Mouse (Mus musculus): ENCODE results near the gene 2310061I04Rik. TPM values are rescaled to one million over a fixed set of nuclear protein-coding genes. Genes with fewer than 3 reads are reported as not detected.
A peak's percentile ranks its signal among the peaks of the same experiment; 100 is the strongest.

The 2310061I04Rik gene
- polyA plus RNA-seq, 1 experiment from 2014 or later: 23.2 TPM

DNA sequence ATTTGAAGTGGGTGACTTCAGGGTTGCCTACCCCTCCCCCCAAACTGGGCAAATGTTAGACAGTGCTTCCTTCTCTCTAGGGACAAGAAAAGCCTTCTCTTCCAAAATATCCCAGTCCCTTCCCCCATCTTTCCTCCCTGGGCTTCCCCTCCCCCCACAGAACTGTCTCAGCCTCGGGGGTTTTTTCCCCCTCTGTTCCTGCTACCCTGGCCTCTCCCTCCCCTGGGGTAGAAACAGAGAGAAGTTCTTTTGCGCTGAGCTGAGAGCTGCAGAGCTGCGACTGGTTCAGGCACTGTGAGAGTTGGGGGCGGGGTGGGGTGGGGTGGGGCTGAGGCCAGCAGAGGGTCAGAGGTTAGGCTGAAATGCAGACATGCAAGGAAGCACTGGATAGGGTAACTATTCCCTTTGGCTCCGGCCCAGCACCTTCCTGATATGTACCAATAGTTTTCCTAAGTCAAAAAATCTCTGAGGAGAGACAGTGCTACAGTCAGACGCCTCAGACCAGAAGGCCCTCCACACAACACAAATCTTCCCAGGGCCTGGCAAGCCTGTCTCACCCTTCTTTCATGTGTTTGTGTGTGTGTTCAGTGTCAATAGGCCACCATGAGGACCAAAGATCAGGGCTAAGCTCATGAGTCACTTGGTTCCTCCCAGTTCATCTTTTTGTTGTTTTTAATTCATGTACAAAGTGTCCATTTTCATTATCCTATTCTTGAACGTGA, 27.7 kb downstream of the 2310061I04Rik start:
- ATAC-seq (ENCODE audit: insufficient number of reproducible peaks, low FRiP score, low TSS enrichment, low read depth) (no peak), DNase-seq (ENCODE audit: low spot score) (peak; percentile 36)
- H3K9me3 ChIP-seq (ENCODE audit: control insufficient read depth, low read length): peaks cover 3% of the 10 kb centered on the region; the same call in 1 of the 2 replicates
- 7% methylated on average over 7 of the region's 7 CpGs for WGBS
- peak overlapping the region; percentile 63; the same call in 1 of the 2 replicates for H3K9ac ChIP-seq (ENCODE audit: low read length)
- peak overlapping the region; percentile 60 for H3K4me3 ChIP-seq (ENCODE audit: low read depth, low read length)
- peaks cover 6% of the 10 kb centered on the region; the same call in 1 of the 2 replicates for H3K36me3 ChIP-seq (ENCODE audit: control insufficient read depth, insufficient read depth, low read length)
- no peaks in the 10 kb centered on the region for H3K27me3 ChIP-seq (ENCODE audit: control insufficient read depth, insufficient read depth, low read length)
- H3K4me1 ChIP-seq (ENCODE audit: control insufficient read depth, insufficient read depth, low read length): peaks cover 38% of the 10 kb centered on the region
- H3K4me2 ChIP-seq (ENCODE audit: low read depth, severe bottlenecking): peak overlapping the region; percentile 88
- H3K27ac ChIP-seq (replicated peaks; ENCODE audit: low read depth, low read length): 0 out of 2 replicates have a peak overlapping the region, but pooled peaks have one; percentile 47

DNA sequence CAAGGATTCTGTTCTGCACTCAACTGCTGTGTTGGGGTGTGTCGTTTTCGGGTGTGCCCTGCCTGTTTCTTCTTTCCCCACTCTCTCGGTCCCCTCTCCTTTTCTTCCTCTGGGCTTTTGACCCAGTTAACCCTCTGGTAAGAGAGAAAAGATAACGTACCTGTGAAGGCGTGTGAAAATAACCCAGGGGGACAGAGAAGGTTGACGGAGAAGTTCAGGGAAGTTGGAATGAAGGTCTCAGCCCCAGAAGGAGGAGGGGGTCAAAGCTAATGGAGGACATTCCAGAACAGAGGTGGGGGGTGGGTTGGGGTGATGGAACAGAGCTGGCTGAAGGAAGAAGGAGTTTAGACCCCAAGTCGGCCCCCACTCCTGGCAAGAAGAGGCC, 28.3 kb downstream of the 2310061I04Rik start:
- Histone ChIP-seq H3K9me3 (ENCODE audit: control insufficient read depth, low read length) (peaks cover 3% of the 10 kb centered on the region; the same call in 1 of the 2 replicates), H3K4me1 (ENCODE audit: control insufficient read depth, insufficient read depth, low read length) (peaks cover 38% of the 10 kb centered on the region)

DNA sequence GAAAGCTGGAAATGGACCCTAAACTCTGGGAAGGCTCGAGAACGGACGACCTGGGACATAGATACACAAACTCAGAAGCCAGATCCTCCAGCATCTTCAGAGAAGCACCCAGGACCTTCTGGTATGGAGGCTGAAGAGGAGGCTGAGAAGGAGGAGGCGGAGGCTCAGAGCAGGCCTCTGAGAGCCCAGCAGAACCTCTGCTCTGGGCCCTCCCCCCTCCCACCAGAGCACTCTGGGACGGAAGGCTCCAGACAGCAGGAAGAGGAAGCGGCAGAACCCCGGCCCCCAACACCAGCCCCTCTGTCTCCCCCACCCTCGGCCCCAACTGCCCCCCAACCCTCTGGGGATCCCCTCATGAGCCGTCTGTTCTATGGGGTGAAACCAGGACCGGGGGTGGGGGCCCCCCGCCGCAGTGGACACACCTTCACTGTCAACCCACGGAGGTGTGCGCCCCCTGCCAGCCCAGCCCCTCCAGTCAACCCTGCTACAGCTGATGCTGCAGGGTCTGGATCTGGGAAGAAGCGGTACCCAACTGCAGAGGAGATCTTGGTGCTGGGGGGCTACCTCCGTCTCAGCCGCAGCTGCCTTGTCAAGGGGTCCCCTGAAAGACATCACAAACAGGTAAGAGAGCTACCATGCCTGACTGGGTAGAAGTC, 28.9 kb downstream of the 2310061I04Rik start:
- 38% methylated on average over 17 of the region's 17 CpGs for WGBS

More for the DNA sequence above, 28.3 kb downstream of the 2310061I04Rik start:
- peak overlapping the region; percentile 60 for H3K4me3 ChIP-seq (ENCODE audit: low read depth, low read length)
- DNase-seq (ENCODE audit: low spot score): no peak
- H3K4me2 ChIP-seq (ENCODE audit: low read depth, severe bottlenecking): peak overlapping the region; percentile 88
- H3K9ac ChIP-seq (ENCODE audit: low read length): peak overlapping the region; percentile 63
- no peaks in the 10 kb centered on the region for H3K27me3 ChIP-seq (ENCODE audit: control insufficient read depth, insufficient read depth, low read length)
- WGBS: 9% methylated on average over 7 of the region's 7 CpGs
- ATAC-seq (ENCODE audit: insufficient number of reproducible peaks, low FRiP score, low TSS enrichment, low read depth): no peak
- peak overlapping the region; percentile 52 for H3K27ac ChIP-seq (replicated peaks; ENCODE audit: low read depth, low read length)
- H3K36me3 ChIP-seq (ENCODE audit: control insufficient read depth, insufficient read depth, low read length): peaks cover 6% of the 10 kb centered on the region; the same call in 1 of the 2 replicates

DNA sequence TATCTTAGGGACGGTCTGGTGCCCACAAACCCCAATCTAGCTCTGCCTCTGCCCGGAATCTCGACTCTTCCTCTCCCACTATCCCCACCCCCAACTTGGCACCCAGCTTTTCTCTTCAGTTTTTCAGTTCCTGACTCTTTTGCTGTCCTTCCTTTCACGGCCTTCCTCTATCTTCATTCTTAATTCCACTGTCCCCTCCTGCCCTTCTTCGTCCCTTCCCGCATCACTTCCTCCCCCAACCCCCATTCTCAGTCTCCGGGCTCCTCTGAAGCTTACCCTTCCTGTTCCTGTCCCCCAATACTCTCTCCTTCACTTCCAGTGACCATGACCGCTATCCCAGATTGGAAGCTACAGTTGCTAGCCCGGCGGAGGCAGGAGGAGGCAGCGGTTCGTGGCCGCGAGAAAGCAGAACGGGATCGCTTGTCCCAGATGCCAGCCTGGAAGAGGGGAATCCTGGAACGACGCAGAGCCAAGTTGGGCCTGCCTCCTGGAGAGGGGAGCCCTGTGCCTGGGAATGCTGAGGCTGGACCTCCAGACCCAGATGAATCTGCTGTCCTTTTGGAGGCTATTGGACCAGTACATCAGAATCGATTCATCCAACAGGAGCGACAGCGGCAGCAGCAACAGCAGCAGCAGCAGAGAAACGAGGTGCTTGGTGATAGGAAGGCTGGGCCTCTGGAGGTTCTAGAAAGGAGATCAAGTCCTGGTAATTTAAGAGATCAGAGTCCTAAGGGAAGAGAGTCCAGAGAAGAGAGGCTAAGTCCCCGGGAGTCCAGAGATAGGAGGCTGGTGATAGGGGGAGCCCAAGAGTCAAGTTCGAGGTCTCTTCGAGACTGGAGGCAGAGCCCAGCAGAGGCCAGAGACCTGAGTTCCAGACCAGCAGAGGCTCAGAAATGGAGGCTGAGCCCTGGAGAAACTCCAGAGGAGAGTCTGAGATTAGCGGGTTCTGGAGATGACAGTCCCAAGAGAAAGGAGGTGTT, 30.0 kb downstream of the 2310061I04Rik start:
- 11% methylated on average over 26 of the region's 26 CpGs for WGBS
- H3K9ac ChIP-seq (ENCODE audit: low read length): peak overlapping the region; percentile 87
- peak; percentile 49 for DNase-seq (ENCODE audit: low spot score)
- peak overlapping the region; percentile 88 for H3K4me2 ChIP-seq (ENCODE audit: low read depth, severe bottlenecking)
- peaks cover 3% of the 10 kb centered on the region; the same call in 1 of the 2 replicates for H3K9me3 ChIP-seq (ENCODE audit: control insufficient read depth, low read length)
- H3K27ac ChIP-seq (replicated peaks; ENCODE audit: low read depth, low read length): peak overlapping the region; percentile 90
- peak overlapping the region; percentile 60 for H3K4me3 ChIP-seq (ENCODE audit: low read depth, low read length)
- no peaks in the 10 kb centered on the region for H3K27me3 ChIP-seq (ENCODE audit: control insufficient read depth, insufficient read depth, low read length)
- peaks cover 6% of the 10 kb centered on the region; the same call in 1 of the 2 replicates for H3K36me3 ChIP-seq (ENCODE audit: control insufficient read depth, insufficient read depth, low read length)
- ATAC-seq (ENCODE audit: insufficient number of reproducible peaks, low FRiP score, low TSS enrichment, low read depth): no peak
- peaks cover 38% of the 10 kb centered on the region for H3K4me1 ChIP-seq (ENCODE audit: control insufficient read depth, insufficient read depth, low read length)

More for the DNA sequence above, 28.9 kb downstream of the 2310061I04Rik start:
- Histone ChIP-seq H3K27ac (replicated peaks; ENCODE audit: low read depth, low read length) (peak overlapping the region; percentile 52), H3K4me3 (ENCODE audit: low read depth, low read length) (peak overlapping the region; percentile 60), H3K4me2 (ENCODE audit: low read depth, severe bottlenecking) (peak overlapping the region; percentile 88), H3K27me3 (ENCODE audit: control insufficient read depth, insufficient read depth, low read length) (no peaks in the 10 kb centered on the region), H3K36me3 (ENCODE audit: control insufficient read depth, insufficient read depth, low read length) (peaks cover 6% of the 10 kb centered on the region; the same call in 1 of the 2 replicates), H3K9ac (ENCODE audit: low read length) (peak overlapping the region; percentile 63), H3K9me3 (ENCODE audit: control insufficient read depth, low read length) (peaks cover 3% of the 10 kb centered on the region; the same call in 1 of the 2 replicates), H3K4me1 (ENCODE audit: control insufficient read depth, insufficient read depth, low read length) (peaks cover 38% of the 10 kb centered on the region)
- ATAC-seq (ENCODE audit: insufficient number of reproducible peaks, low FRiP score, low TSS enrichment, low read depth) (no peak), DNase-seq (ENCODE audit: low spot score) (no peak)

DNA sequence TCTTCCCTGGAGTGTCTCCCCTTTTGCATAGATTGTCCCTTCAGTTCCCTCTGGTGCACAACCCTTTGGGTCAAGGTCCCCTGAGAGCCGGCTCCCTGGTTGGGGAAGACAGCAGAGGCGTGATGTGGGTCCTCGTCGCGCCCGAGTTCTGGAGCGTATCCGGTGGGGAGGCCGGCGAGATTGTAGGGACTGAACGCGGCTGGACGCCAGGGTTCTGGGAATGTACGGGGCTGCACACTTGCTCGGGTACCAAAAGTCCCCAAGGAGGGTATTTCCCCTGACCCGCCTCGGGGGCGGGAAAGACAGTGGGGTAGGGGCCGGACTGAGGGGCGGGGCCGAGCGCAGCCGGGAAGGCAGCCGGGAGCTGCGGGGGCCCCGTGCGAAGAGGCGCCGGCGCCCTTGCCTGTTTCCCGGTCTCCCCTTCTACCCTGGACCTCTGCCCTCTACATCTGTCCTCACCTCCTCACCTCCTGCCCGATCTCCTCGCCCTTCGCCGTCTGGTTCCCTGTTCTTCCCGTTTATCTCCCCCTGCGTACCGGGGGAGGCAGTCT, 30.9 kb downstream of the 2310061I04Rik start:
- peak overlapping the region; percentile 60 for H3K4me3 ChIP-seq (ENCODE audit: low read depth, low read length)
- peak overlapping the region; percentile 87 for H3K9ac ChIP-seq (ENCODE audit: low read length)
- ATAC-seq (ENCODE audit: insufficient number of reproducible peaks, low FRiP score, low TSS enrichment, low read depth) (peak; percentile 38), DNase-seq (ENCODE audit: low spot score) (peak; percentile 74)
- H3K36me3 ChIP-seq (ENCODE audit: control insufficient read depth, insufficient read depth, low read length): peaks cover 6% of the 10 kb centered on the region; the same call in 1 of the 2 replicates
- H3K27me3 ChIP-seq (ENCODE audit: control insufficient read depth, insufficient read depth, low read length): no peaks in the 10 kb centered on the region
- peaks cover 38% of the 10 kb centered on the region for H3K4me1 ChIP-seq (ENCODE audit: control insufficient read depth, insufficient read depth, low read length)
- WGBS: under 1% methylated on average over 36 of the region's 38 CpGs
- peaks cover 3% of the 10 kb centered on the region; the same call in 1 of the 2 replicates for H3K9me3 ChIP-seq (ENCODE audit: control insufficient read depth, low read length)
- peak overlapping the region; percentile 88 for H3K4me2 ChIP-seq (ENCODE audit: low read depth, severe bottlenecking)
- H3K27ac ChIP-seq (replicated peaks; ENCODE audit: low read depth, low read length): peak overlapping the region; percentile 90

DNA sequence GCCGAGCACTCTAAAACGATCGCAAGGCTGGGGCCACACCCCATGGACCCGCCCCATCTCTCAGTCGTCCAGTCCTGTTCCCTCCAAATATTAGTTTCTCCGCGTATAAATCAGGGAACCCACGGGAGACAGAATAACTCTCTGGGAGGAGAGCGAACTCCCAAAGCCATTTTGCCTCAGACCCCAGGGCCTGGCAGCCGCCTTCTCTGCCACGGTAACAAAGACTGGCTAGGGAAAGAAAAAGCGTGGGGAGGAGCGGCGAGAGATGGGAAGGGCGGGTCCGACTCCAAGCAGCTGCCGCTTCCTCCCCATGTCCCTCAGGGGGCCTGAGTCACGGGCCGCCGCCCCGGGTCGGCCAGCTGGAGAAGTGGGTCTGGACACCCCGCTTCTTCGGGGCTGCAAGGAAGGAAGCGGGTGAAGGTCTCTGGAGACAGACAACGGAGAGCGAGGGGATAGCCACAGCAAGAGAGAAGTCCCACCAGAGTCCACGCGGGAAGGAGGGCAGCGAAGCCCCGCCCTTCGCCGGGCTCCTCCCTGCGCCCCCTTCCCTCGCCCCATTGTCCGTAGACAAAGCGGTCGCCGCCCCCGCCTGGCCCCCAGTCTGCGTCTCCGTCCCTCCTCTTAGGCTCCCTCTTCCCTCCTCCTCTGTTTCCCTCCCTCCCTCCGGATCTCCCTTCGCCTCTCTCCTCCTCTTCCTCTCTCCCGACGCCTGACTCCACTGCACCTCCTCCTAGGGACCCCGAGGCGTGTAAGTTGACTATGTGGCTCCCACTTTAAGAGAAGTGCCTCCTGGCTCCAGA, 31.6 kb downstream of the 2310061I04Rik start, which contains the start of gene Ppp1r18:
Ppp1r18 (plus strand) TSS at position 113 of the 800 bp plus-strand sequence.
- Histone ChIP-seq H3K4me1 (ENCODE audit: control insufficient read depth, insufficient read depth, low read length) (peaks cover 38% of the 10 kb centered on the region), H3K9me3 (ENCODE audit: control insufficient read depth, low read length) (no peaks in the 10 kb centered on the region), H3K4me3 (ENCODE audit: low read depth, low read length) (peak within 1 kb of the TSS; percentile 60), H3K36me3 (ENCODE audit: control insufficient read depth, insufficient read depth, low read length) (peaks cover 3% of the 10 kb centered on the region; the same call in 1 of the 2 replicates), H3K27me3 (ENCODE audit: control insufficient read depth, insufficient read depth, low read length) (no peaks in the 10 kb centered on the region), H3K9ac (ENCODE audit: low read length) (peak within 1 kb of the TSS; percentile 87), H3K4me2 (ENCODE audit: low read depth, severe bottlenecking) (peak within 1 kb of the TSS; percentile 88), H3K27ac (replicated peaks; ENCODE audit: low read depth, low read length) (peak within 1 kb of the TSS; percentile 90)
- WGBS: under 1% methylated on average over 40 of the region's 48 CpGs
- DNase-seq (ENCODE audit: low spot score) (peak; percentile 87), ATAC-seq (ENCODE audit: insufficient number of reproducible peaks, low FRiP score, low TSS enrichment, low read depth) (peak; percentile 51)

DNA sequence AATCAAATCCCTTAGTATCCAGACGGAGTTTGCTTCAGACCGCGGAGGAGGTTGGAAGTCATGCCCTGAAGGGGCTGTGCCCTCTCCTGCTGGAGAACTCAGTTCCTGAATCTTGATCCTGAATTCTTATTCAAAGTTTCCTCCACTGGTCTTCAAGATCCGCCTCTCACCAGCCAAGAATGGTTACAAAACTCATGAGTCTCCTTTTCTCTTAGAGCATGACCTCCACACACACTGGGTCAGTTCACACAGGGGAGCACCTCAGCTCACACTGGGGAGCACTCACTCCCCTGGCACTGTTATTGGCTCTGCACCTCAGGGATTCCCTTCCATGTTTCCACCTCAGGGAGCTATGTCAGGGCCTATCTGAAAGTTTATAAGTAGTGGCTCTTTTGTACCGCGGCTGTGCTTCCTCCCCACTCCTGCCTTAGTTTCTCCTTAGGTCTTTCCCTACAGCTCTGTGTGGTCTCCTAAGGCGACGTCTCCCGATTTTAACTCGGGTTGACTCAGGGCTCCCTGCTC, 32.3 kb downstream of the 2310061I04Rik start:
- 29% methylated on average over 10 of the region's 10 CpGs for WGBS
- DNase-seq (ENCODE audit: low spot score) (no peak), ATAC-seq (ENCODE audit: insufficient number of reproducible peaks, low FRiP score, low TSS enrichment, low read depth) (no peak)
- Histone ChIP-seq H3K4me2 (ENCODE audit: low read depth, severe bottlenecking) (peak overlapping the region; percentile 88), H3K9ac (ENCODE audit: low read length) (peak overlapping the region; percentile 87), H3K4me3 (ENCODE audit: low read depth, low read length) (peak overlapping the region; percentile 60), H3K36me3 (ENCODE audit: control insufficient read depth, insufficient read depth, low read length) (peaks cover 3% of the 10 kb centered on the region; the same call in 1 of the 2 replicates), H3K27me3 (ENCODE audit: control insufficient read depth, insufficient read depth, low read length) (no peaks in the 10 kb centered on the region), H3K4me1 (ENCODE audit: control insufficient read depth, insufficient read depth, low read length) (peaks cover 31% of the 10 kb centered on the region), H3K9me3 (ENCODE audit: control insufficient read depth, low read length) (no peaks in the 10 kb centered on the region), H3K27ac (replicated peaks; ENCODE audit: low read depth, low read length) (no peak overlapping the region)
